Mouse (Mus musculus) embryonic facial prominence, embryonic 10.5 days (tissue): ENCODE data around the gene Arpp21. TPM values are rescaled to one million over a fixed set of nuclear protein-coding genes. Genes with fewer than 3 reads are reported as not detected.

Source experiments
- DNase-seq: peaks from one replicate; pipeline ENCODE4 v3.0.0-alpha.2; 2017; ENCODE audit warnings: low spot score
- H3K27ac ChIP-seq: fragments of 300-500 bp; sonication (generic); replicated peaks from 2 replicates; pipeline ENCODE4 v1.5.1; 2016; ENCODE audit warnings: mild to moderate bottlenecking
- H3K27me3 ChIP-seq: fragments of 300-500 bp; sonication (generic); replicated peaks from 2 replicates; pipeline ENCODE4 v1.6.1; 2016; ENCODE audit warnings: low read depth, mild to moderate bottlenecking; ENCODE audit not compliant: poor library complexity, severe bottlenecking
- H3K36me3 ChIP-seq: fragments of 300-500 bp; sonication (generic); replicated peaks from 2 replicates; pipeline ENCODE4 v1.6.1; 2016; ENCODE audit warnings: mild to moderate bottlenecking, moderate library complexity
- H3K4me1 ChIP-seq: fragments of 300-500 bp; sonication (generic); 2 replicates; pipeline ENCODE4 v1.6.1; 2016
- H3K4me3 ChIP-seq: fragments of 300-500 bp; sonication (generic); 2 replicates; pipeline ENCODE4 v1.5.1; 2016; ENCODE audit warnings: mild to moderate bottlenecking, moderate library complexity
- H3K9me3 ChIP-seq: fragments of 300-500 bp; sonication (generic); 2 replicates; pipeline ENCODE4 v1.6.1; 2016; ENCODE audit warnings: mild to moderate bottlenecking
- WGBS: fragments of 180-500 bp; shearing (Covaris S2); methylation state at CpG from one replicate; pipeline ENCODE4 v1.1.7; 2016; 5-methylcytosine and 5-hydroxymethylcytosine counted together
- polyA plus RNA-seq: library from polyadenylated mRNA; unstranded; fragments of >200 nt; fragmentation: Nextera tagmentation; extraction: Ambion mirVana; gene quantifications from 2 replicates; pipeline ENCODE4 v1.2.1, GENCODE M21; 2016

The Arpp21 gene
- polyA plus RNA-seq, 1 experiment from 2014 or later: 1.8 TPM

DNA sequence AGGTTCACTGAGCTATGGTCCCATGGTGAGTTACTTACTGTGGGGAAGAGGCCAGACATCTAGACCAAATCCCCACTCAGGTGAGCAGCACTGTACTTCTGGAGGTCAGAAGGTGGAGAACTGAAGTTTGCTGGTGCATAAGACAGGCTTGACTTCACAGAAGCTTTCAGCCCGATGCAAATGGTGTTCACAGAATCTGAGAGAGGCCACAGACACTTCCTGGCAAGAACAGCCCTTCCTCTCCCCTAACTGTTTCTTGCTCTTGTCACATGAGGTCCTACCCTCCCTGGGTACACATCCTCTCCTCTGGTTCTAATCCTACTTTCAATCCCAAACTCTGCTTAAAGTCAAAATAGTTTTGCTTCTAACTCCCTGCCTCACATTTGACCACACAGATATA, 9.2 kb downstream of the Arpp21 start:
- 56% methylated on average over 1 of the region's 1 CpGs for WGBS
- Histone ChIP-seq H3K36me3 (no peaks in the 10 kb centered on the region), H3K27me3 (peaks cover 8% of the 10 kb centered on the region), H3K4me3 (no peak overlapping the region), H3K9me3 (no peaks in the 10 kb centered on the region), H3K4me1 (no peaks in the 10 kb centered on the region), H3K27ac (no peak overlapping the region)
- DNase-seq: no peak

DNA sequence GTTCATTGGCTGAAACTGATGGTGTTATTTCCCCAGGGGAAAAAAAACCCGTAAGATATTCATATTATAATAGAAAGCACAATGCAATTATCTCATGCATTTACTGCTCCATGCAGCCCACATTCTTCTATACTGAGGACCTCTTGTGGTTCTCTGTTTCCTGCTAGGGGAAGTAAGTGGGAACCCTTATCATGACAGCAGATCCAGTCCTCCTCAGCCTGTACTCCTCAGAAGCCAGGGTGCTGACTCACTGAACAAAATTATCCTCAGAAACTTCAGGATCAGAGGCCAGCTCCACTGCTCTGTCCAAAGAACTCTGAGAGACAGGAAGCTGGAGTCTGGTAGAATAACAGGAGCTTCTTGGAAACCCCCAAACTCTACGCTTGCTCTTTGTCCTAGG, 10.7 kb downstream of the Arpp21 start:
- Histone ChIP-seq H3K4me3 (no peak overlapping the region), H3K27me3 (no peaks in the 10 kb centered on the region), H3K36me3 (no peaks in the 10 kb centered on the region), H3K9me3 (no peaks in the 10 kb centered on the region), H3K27ac (no peak overlapping the region), H3K4me1 (no peaks in the 10 kb centered on the region)
- WGBS: 72% methylated on average over 2 of the region's 2 CpGs
- no peak for DNase-seq

DNA sequence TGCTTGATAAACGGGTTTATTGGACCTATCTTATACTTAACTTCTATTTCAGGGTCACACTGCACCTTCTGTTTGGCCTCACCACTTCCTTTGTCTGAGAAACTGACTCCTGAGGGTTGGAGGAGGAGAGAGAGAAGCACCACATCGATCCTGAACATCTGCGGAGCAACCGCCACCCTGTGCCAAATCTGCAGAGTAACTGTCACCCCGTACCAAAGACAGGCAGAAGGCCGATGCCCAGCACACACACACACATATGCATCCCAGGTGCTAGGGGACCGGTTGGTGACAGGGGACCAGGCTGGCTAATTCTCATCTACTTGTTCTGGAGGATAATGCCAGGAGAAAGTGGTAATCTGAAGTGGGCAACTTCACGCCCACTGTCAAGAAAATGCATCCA, 16.4 kb downstream of the Arpp21 start:
- H3K9me3 ChIP-seq: no peaks in the 10 kb centered on the region
- no peaks in the 10 kb centered on the region for H3K36me3 ChIP-seq
- DNase-seq: no peak
- H3K27ac ChIP-seq: no peak overlapping the region
- H3K4me1 ChIP-seq: peaks cover 10% of the 10 kb centered on the region
- H3K4me3 ChIP-seq: no peak overlapping the region
- 88% methylated on average over 8 of the region's 8 CpGs for WGBS
- H3K27me3 ChIP-seq: no peaks in the 10 kb centered on the region

DNA sequence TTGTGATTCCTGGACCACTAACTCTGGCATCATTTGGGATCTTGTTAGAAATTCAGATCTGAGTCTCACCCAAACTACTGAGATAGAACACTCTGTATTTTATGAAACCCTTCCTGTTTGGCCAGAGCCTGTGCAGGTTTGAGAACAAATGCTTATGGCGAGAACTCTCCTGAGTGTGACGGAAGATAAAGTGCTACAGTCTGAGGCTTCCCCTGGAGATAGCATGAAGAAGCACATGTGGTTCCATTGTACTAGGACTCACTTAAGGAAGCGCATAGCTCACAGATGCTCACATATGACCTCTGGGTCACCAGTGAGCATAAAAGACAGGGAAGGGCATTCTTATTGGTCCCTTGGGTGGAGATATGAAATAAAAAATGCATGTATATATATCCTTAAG, 17.5 kb downstream of the Arpp21 start:
- Histone ChIP-seq H3K27me3 (no peaks in the 10 kb centered on the region), H3K4me1 (peaks cover 14% of the 10 kb centered on the region), H3K4me3 (no peak overlapping the region), H3K36me3 (no peaks in the 10 kb centered on the region), H3K9me3 (no peaks in the 10 kb centered on the region), H3K27ac (no peak overlapping the region)
- DNase-seq: no peak
- 71% methylated on average over 3 of the region's 3 CpGs for WGBS

DNA sequence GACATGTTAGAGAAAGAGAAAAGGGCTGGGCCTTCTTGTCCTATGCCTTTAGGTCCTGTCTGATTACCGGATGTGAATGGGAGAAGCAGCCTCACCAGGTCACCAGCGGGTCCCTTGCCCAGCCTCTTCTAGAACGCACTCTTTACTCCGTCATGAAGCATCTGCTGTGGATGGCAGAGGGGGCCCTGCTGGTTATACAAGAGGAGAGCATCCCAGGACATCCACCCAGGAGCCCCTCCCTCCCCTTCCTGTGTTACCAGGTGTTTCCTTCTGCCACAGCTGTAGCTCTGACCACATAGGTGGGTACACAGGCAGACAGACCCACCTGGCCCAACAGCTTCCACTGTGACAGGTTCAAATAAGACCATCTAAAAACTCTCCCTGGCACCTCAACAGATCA, 18.6 kb downstream of the Arpp21 start:
- Histone ChIP-seq H3K9me3 (no peaks in the 10 kb centered on the region), H3K27ac (no peak overlapping the region), H3K36me3 (no peaks in the 10 kb centered on the region), H3K4me3 (no peak overlapping the region), H3K27me3 (no peaks in the 10 kb centered on the region), H3K4me1 (peaks cover 14% of the 10 kb centered on the region)
- DNase-seq: no peak
- WGBS: 79% methylated on average over 4 of the region's 4 CpGs

DNA sequence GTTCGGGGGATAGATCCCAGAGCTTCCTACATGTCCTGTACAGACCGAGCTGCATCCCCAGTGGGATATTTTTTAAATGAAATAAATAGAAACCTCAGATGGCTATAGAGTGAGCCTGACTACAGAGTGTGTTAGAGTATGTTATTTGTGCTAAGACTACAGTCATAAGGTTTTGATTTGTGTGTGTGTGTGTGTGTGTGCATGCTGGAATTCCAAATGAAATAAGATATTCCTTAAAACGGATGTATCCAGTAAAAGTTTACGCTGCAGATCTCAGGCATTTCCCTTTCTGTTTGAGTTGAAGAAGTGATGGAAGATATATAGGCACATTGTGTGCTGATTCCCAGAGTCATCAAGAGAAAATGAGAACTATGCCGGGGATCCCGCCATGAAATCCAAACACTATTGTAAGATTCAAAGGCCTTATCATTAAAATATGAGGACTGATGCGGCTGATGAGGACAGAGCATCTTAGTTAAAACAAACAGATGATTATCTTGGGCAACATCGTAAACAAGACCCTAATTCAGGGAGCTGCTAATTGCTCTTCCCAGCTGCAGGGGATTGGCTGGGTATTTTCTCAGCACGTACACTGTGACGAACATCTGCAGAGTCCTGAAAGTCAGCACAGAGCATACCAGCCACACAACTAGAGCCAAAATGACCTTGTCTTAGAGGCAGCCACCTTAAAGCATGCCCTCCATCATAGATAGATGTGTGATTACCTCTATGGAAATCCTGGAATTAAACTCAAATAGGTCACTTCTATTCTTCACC, 20.5 kb downstream of the Arpp21 start:
- no peak for DNase-seq
- Histone ChIP-seq H3K4me1 (peaks cover 14% of the 10 kb centered on the region), H3K36me3 (no peaks in the 10 kb centered on the region), H3K27ac (no peak overlapping the region), H3K4me3 (no peak overlapping the region), H3K27me3 (no peaks in the 10 kb centered on the region), H3K9me3 (no peaks in the 10 kb centered on the region)
- WGBS: 56% methylated on average over 10 of the region's 10 CpGs

DNA sequence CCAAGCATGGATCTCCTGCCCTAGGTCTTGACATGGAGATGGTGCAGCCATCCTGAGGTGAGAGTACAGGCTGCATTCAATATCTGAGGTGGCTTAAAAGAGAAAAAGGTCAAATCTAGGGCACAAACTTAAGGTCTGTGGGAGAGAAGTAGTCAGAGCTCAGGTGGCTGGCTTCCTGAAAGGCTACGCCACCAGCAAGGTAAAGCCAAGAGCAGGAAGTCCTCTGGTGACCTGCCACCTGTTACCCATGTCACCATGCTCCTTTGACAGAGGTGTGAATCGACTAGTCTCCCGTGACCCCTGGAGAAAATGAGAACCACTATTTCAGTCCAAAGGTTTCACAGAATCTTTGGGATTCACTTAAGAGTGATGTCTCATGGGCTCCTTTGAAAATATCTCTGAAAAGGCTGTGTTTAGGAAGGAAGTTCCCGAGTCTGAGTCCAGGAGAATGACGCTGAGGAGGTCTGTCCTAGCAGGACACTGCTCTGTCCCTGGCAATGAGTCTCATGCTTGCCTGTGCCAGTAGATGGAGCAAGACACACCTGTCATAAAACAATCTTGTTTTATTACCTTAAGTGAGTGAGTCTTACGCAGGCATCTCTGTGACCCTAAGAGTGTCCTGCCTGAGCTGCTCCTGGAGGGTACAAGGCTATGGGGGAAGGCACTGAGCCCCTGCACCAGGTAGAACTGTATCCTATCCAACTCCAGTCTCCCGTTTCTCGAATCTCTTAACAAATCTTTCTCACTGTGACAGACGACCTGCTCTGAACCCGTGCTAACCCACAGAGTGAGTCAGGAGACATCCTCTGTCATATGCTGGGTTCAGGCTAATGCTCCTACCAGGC, 22.1 kb downstream of the Arpp21 start:
- Histone ChIP-seq H3K4me3 (no peak overlapping the region), H3K36me3 (no peaks in the 10 kb centered on the region), H3K27ac (no peak overlapping the region), H3K9me3 (no peaks in the 10 kb centered on the region), H3K4me1 (peaks cover 14% of the 10 kb centered on the region), H3K27me3 (no peaks in the 10 kb centered on the region)
- DNase-seq: no peak
- 67% methylated on average over 10 of the region's 10 CpGs for WGBS

DNA sequence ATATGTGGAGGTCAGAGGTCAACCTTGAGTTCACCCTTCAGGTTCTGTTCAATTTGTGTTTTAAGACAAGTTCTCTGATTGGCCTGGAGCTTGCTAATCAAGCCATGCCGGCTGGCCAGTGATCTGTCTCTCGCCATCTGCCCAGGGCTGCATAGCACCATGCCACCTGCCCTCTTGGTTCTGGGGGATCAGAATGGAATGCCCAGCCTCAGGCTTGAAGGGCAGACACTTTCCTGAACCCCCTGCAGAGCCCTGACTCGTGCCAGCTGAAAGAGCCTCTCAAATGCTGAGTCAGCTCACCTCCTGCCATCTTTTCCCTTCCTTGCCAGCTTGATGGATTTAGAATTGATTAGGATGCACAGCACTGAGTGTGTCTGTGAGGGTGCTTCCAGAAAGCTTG, 25.9 kb downstream of the Arpp21 start:
- H3K9me3 ChIP-seq: no peaks in the 10 kb centered on the region
- H3K27ac ChIP-seq: no peak overlapping the region
- H3K4me1 ChIP-seq: peaks cover 11% of the 10 kb centered on the region; the same call in 1 of the 2 replicates
- DNase-seq: no peak
- WGBS: 58% methylated on average over 3 of the region's 3 CpGs
- no peaks in the 10 kb centered on the region for H3K36me3 ChIP-seq
- no peaks in the 10 kb centered on the region for H3K27me3 ChIP-seq
- no peak overlapping the region for H3K4me3 ChIP-seq

DNA sequence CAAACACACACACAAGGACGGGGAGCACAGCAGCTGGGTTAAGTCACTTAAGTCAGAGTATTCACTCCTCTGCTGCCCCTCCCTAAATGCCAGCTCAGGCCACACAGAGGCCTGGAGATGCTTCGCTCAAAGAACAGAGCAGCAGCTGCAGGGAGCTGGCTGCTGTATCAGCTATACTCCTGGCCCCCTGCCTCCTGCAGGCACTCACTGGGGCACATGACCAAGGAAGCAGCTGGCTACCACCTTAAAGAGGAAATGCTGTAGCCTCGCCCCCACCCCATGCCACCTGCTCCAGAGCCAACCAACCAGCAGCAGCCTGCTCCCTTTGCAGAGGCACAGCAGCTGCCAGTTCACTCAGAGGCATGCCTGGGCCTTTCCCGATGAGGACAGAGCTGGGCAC, 28.0 kb downstream of the Arpp21 start:
- DNase-seq: peak; percentile 42
- H3K4me1 ChIP-seq: peaks cover 5% of the 10 kb centered on the region; the same call in 1 of the 2 replicates
- H3K4me3 ChIP-seq: no peak overlapping the region
- H3K36me3 ChIP-seq: no peaks in the 10 kb centered on the region
- whole genome bisulfite sequencing: 37% methylated on average over 4 of the region's 4 CpGs
- H3K27ac ChIP-seq: no peak overlapping the region
- H3K27me3 ChIP-seq: no peaks in the 10 kb centered on the region
- no peaks in the 10 kb centered on the region for H3K9me3 ChIP-seq

DNA sequence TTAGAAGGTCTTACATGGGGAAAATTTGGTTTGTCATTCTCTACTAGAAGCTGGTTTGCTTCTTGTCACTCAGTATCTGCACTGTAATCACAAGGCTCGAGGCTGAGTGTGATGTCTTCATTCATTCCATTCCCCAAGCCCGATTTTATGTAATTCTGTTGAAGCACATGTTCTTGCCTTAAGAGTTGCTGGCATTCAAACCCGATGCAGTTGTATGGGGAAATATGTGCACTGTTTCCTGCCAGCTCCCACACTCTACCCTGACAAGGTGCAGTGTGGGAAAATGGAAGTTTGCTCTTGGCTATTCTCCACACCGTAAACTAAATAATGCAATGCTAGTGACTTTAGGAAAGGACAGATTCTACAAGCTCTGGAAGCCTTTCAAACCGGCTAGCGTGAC, 37.4 kb downstream of the Arpp21 start:
- Histone ChIP-seq H3K9me3 (no peaks in the 10 kb centered on the region), H3K36me3 (no peaks in the 10 kb centered on the region), H3K4me1 (no peaks in the 10 kb centered on the region), H3K27ac (no peak overlapping the region), H3K27me3 (no peaks in the 10 kb centered on the region), H3K4me3 (no peak overlapping the region)
- DNase-seq: no peak
- 88% methylated on average over 6 of the region's 6 CpGs for WGBS

DNA sequence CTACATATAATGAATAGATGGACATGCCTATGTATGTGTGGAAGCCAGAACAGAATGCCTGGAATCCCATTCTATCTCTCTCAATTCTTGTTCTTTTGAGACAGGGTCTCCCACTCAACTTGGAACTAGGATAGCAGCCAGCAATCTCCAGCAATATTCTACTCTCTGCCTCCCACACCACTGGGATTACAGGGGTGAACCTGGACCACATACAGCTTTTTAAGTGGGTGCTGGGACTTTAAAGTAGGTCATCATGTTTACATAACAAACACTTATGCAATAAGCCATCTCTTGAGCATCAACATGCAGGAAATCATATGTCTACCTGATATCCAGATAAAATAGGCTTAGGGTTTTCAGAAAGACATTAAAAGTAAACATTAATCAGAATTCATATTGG, 41.7 kb downstream of the Arpp21 start:
- Histone ChIP-seq H3K27me3 (0 out of 2 replicates have a peak, but pooled peaks cover 3% of the 10 kb centered on the region), H3K4me1 (no peaks in the 10 kb centered on the region; the same call in 1 of the 2 replicates), H3K36me3 (no peaks in the 10 kb centered on the region), H3K27ac (no peak overlapping the region), H3K4me3 (no peak overlapping the region), H3K9me3 (no peaks in the 10 kb centered on the region)
- DNase-seq: no peak

DNA sequence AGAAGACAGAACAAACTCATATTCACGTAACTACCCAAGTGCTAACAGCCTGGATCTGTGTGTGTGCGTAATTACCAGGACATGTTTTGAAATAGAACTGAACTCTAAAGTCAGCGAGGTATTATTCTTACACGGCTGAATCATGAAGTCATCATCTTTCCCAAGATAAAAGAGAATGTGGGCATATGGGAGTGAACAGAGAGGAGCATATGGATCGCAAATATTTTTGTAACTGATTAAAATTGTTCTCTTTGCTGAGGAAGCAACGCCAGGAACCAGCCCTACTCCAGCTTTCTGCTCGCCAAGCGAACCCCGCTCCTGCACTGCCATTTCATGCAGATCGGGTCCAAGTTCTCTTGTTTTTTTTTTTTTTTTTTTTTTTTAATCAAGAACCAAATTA, 46.3 kb downstream of the Arpp21 start:
- no peaks in the 10 kb centered on the region for H3K9me3 ChIP-seq
- H3K4me1 ChIP-seq: peaks cover 24% of the 10 kb centered on the region
- H3K27ac ChIP-seq: no peak overlapping the region
- DNase-seq: no peak
- H3K4me3 ChIP-seq: no peak overlapping the region
- no peaks in the 10 kb centered on the region for H3K36me3 ChIP-seq
- 92% methylated on average over 10 of the region's 10 CpGs for WGBS
- H3K27me3 ChIP-seq: peaks cover 47% of the 10 kb centered on the region

DNA sequence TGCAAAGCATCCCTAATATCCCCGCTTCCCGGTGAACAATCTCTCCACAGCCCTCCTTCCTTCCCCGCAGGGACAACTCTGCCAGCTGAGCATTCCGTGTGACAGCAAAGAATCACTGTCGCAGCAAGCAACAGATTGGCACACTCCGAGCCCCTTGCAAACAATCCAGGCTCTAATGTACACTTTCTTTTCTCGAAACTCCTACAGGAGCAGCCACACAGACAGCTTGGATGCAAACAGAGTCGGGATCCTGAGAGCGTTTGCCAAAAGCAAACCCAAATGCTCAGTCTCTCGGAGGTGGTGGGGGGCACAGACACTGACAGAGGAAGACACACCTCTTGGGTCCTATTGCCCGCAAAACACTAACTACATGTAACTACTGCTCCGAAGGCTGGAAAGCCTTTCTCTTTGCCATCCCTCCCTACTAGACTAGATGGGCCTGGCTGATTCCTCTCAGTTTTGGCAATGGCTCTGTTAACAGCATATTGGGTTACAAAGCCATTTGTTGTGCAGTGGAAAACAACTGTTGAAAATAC, 47.3 kb downstream of the Arpp21 start:
- no peak overlapping the region for H3K4me3 ChIP-seq
- DNase-seq: no peak
- H3K9me3 ChIP-seq: no peaks in the 10 kb centered on the region
- H3K27ac ChIP-seq: no peak overlapping the region
- H3K27me3 ChIP-seq: peaks cover 47% of the 10 kb centered on the region
- H3K36me3 ChIP-seq: no peaks in the 10 kb centered on the region
- peaks cover 24% of the 10 kb centered on the region for H3K4me1 ChIP-seq
- WGBS: 39% methylated on average over 12 of the region's 12 CpGs
